Mouse (Mus musculus) lung, embryonic 14.5 days (tissue): ENCODE measurements at regions not wholly inside any gene's neighbourhood (a gene's known extent, or its start where the extent isn't known, plus 50 kb on each side); places are given as distances from the start of the nearest gene placed in this dataset.

Source experiments
- ATAC-seq: fragments of 200-750 bp; cut with Nextera tagmentation; 2 replicates; pipeline ENCODE4 v1.8.0; 2017; ENCODE audit warnings: mild to moderate bottlenecking, moderate TSS enrichment, moderate library complexity; ENCODE audit not compliant: insufficient read depth
- DNase-seq: peaks from one replicate; pipeline ENCODE4 v3.0.0-alpha.2; 2015
- H3K27ac ChIP-seq: fragments of 300-500 bp; sonication (generic); 2 replicates; pipeline ENCODE4 v1.5.1; 2014; ENCODE audit warnings: low read depth, mild to moderate bottlenecking, moderate library complexity
- H3K27me3 ChIP-seq: fragments of 300-500 bp; sonication (generic); 2 replicates; pipeline ENCODE4 v1.6.1; 2014; ENCODE audit warnings: low read length, control low read depth; ENCODE audit not compliant: insufficient read depth
- H3K36me3 ChIP-seq: fragments of 300-500 bp; sonication (generic); 2 replicates; pipeline ENCODE4 v1.6.1; 2014; ENCODE audit warnings: control low read depth; ENCODE audit not compliant: insufficient read depth
- H3K4me1 ChIP-seq: fragments of 300-500 bp; sonication (generic); 2 replicates; pipeline ENCODE4 v1.6.1; 2014; ENCODE audit warnings: antibody characterized with exemption, control low read depth; ENCODE audit not compliant: insufficient read depth
- H3K4me2 ChIP-seq: fragments of 300-500 bp; sonication (generic); 2 replicates; pipeline ENCODE4 v1.6.1; 2014; ENCODE audit warnings: mild to moderate bottlenecking
- H3K4me3 ChIP-seq: fragments of 300-500 bp; sonication (generic); 2 replicates; pipeline ENCODE4 v1.5.1; 2014; ENCODE audit warnings: low read depth, low read length
- H3K9ac ChIP-seq: fragments of 300-500 bp; sonication (generic); 2 replicates; pipeline ENCODE4 v1.6.1; 2014
- H3K9me3 ChIP-seq: fragments of 300-500 bp; sonication (generic); 2 replicates; pipeline ENCODE4 v1.6.1; 2016; ENCODE audit warnings: low read depth, low read length, control low read depth
- CTCF ChIP-seq: IDR thresholded peaks from 2 replicates; pipeline ENCODE4 v1.5.1; 2016; ENCODE audit warnings: antibody characterized with exemption, low read depth
- WGBS: fragments of 180-500 bp; shearing (Covaris S2); extraction: QIAGEN DNeasy Blood & Tissue Kit; methylation state at CpG from one replicate; pipeline ENCODE4 v1.1.7; 2014; 5-methylcytosine and 5-hydroxymethylcytosine counted together

DNA sequence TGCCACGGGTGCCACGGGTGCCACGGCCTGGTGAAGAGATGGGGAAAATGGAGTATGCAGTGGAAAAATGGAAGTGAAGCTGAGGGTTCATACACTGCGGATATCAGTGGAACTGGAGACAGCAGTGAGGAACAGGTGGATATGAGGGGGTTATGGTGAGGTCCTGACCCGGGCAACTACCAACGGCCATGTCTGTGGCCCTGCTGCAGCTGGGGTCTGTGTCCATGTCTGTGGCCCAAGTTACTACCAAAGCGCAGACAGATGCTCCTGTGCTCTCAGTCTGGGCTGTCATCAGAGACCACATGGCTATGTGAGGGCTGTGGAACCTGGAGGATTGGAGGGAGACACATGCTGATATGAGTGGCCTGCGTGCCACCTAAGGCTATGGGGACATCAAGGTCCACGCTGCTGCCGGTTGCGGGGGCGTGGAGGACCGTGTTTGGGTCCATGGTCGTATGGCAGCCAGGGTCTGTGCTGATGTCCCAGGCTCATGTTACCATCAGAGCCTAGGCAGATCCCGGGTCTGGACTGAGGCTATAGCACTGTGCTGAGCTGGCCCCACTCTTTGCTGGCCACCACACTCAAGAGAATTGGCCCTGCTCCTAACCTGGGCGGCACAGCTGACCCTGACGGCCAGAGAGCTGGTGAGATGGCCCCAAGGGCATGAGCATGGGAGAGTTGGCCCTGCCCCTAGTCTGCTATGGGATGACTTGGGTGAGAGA, 128.6 kb downstream of the Map3k7 start:
- Histone ChIP-seq H3K27ac (no peak overlapping the region), H3K27me3 (no peaks in the 10 kb centered on the region), H3K4me2 (no peak overlapping the region), H3K9ac (no peak overlapping the region), H3K9me3 (no peaks in the 10 kb centered on the region), H3K36me3 (no peaks in the 10 kb centered on the region), H3K4me3 (no peak overlapping the region), H3K4me1 (no peaks in the 10 kb centered on the region)
- DNase-seq (no peak), ATAC-seq (no peak)
- 90% methylated on average over 17 of the region's 17 CpGs for WGBS
- TF ChIP-seq CTCF, result no peak

DNA sequence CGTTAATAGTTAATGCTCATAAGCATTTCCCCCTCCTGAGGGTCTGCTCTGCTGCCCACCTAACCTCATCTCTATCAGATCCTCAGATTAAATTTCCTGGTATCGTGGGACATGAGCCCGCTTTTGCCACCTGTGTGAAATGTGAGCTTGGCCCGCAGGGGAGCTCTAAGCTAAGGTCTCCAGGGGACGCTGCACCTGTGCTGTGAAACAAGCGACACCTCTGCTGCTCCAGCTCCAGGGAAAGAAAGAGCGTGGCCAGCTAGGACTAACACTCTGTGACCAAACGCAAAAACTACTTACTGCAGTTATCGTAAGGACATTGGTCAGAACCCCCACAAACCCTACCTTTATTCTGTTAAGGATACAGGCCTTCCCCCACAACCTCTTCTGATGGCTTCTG, 134.3 kb downstream of the Map3k7 start:
- 0 out of 2 replicates have a peak, but pooled peaks have one; percentile 6 for TF ChIP-seq CTCF
- Histone ChIP-seq H3K9ac (no peak overlapping the region), H3K4me1 (peaks cover 6% of the 10 kb centered on the region; the same call in 1 of the 2 replicates), H3K4me3 (no peak overlapping the region), H3K27me3 (no peaks in the 10 kb centered on the region), H3K4me2 (no peak overlapping the region), H3K27ac (no peak overlapping the region), H3K9me3 (no peaks in the 10 kb centered on the region), H3K36me3 (no peaks in the 10 kb centered on the region)
- ATAC-seq, result no peak
- DNase-seq, result no peak
- 56% methylated on average over 9 of the region's 9 CpGs for WGBS

DNA sequence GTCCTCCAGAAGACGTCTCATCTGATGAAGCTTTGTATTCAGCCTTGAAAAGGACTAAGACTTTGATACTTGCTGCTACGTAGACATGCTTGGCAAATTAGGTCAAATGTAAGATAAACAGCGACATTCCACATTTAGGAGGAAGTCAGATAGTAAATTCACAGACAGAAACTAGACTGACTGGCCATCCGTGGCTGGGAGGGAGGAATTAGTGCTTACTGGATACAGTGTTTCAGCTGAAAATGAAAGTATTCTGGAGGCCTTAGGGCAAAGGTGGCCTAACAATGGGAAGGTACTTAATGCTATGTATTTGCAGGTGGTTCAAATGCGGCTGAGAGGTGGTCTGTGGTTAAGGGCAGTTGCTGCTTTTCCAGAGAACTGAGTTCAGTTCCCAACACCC, 137.1 kb downstream of the Map3k7 start:
- Histone ChIP-seq H3K27me3 (no peaks in the 10 kb centered on the region), H3K4me1 (peaks cover 6% of the 10 kb centered on the region; the same call in 1 of the 2 replicates), H3K9ac (no peak overlapping the region), H3K36me3 (no peaks in the 10 kb centered on the region), H3K27ac (no peak overlapping the region), H3K4me3 (no peak overlapping the region), H3K4me2 (no peak overlapping the region), H3K9me3 (no peaks in the 10 kb centered on the region)
- ATAC-seq (no peak), DNase-seq (peak; percentile 27)
- no peak for TF ChIP-seq CTCF
- 28% methylated on average over 5 of the region's 5 CpGs for WGBS

DNA sequence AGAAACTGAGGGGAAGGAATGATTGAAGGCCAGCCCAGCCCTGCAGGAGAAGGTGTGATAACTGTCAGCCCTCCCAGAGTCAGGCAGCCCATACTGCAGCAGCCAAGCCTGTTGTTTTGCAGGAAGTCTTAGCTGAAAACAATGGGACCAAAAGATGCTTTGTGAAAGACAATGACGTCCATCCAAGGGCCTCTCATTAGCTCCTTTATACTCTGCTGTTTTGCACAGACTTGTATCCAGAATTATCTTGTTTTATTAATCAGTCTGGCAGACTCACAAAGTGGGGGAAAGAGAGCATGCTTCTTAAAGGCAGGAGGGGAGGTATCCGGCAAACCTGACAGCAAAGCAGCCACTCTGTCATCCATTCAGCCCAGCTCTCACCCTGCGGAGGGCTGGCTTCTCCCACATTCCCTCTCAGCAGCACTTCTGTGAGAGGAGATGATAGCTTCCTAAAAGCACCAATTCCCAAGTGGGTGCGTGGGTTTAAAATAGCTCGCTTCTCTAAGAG, 131.9 kb upstream of the Bach2 start:
- DNase-seq, result no peak
- no peak overlapping the region for H3K9ac ChIP-seq
- H3K4me3 ChIP-seq, result no peak overlapping the region
- H3K9me3 ChIP-seq, result no peaks in the 10 kb centered on the region
- no peaks in the 10 kb centered on the region for H3K27me3 ChIP-seq
- WGBS, result 25% methylated on average over 5 of the region's 5 CpGs
- ATAC-seq, result no peak
- no peak for TF ChIP-seq CTCF
- no peak overlapping the region for H3K4me2 ChIP-seq
- H3K36me3 ChIP-seq, result no peaks in the 10 kb centered on the region
- H3K4me1 ChIP-seq, result no peaks in the 10 kb centered on the region
- no peak overlapping the region for H3K27ac ChIP-seq

DNA sequence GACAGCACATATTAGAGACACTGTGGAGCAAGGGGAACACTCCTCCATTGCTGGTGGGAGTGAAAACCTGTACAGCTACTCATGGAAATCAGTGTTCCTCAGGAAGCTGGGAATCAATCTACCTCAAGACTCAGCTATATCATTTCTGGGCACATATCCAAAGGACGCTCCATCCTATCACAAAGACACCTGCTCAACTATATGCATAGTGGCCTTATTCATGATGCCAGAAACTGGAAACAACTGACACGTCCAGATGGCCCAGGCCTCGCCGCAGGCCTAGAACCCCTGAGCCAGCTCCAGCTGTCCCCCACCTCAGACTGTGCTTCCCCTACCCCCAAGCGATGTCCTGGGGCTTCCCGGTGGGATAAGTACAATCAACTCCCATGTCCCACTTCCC, 116.3 kb upstream of the Bach2 start:
- H3K4me3 ChIP-seq, result no peak overlapping the region
- no peaks in the 10 kb centered on the region for H3K27me3 ChIP-seq
- no peaks in the 10 kb centered on the region for H3K9me3 ChIP-seq
- no peaks in the 10 kb centered on the region for H3K36me3 ChIP-seq
- no peak overlapping the region for H3K4me2 ChIP-seq
- no peak overlapping the region for H3K9ac ChIP-seq
- H3K4me1 ChIP-seq, result no peaks in the 10 kb centered on the region
- DNase-seq (no peak), ATAC-seq (no peak)
- no peak for TF ChIP-seq CTCF
- 84% methylated on average over 6 of the region's 6 CpGs for WGBS
- no peak overlapping the region for H3K27ac ChIP-seq

DNA sequence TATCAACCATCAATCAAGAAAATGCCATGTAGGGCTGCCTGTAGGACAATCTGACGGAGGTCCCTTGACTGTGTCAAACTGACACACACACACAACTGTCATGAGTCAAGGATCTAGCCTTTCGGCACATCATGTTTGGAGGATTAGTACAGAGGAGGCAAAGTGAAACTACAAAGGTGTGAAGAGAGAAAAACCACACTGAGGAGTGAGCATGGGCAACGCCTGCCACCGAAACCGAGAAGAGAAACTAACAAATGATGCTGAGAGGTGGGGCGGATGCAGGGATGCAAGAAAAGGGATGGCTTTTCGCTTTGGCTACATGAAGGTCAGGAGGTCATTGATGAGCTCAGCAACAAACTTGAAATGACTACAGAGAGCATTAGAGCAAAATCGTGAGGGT, 111.8 kb upstream of the Bach2 start:
- TF ChIP-seq CTCF, result no peak
- Histone ChIP-seq H3K9me3 (no peaks in the 10 kb centered on the region), H3K4me3 (no peak overlapping the region), H3K4me1 (no peaks in the 10 kb centered on the region), H3K36me3 (no peaks in the 10 kb centered on the region), H3K27me3 (no peaks in the 10 kb centered on the region), H3K27ac (no peak overlapping the region), H3K4me2 (no peak overlapping the region), H3K9ac (no peak overlapping the region)
- 72% methylated on average over 8 of the region's 8 CpGs for WGBS
- ATAC-seq (no peak), DNase-seq (no peak)

DNA sequence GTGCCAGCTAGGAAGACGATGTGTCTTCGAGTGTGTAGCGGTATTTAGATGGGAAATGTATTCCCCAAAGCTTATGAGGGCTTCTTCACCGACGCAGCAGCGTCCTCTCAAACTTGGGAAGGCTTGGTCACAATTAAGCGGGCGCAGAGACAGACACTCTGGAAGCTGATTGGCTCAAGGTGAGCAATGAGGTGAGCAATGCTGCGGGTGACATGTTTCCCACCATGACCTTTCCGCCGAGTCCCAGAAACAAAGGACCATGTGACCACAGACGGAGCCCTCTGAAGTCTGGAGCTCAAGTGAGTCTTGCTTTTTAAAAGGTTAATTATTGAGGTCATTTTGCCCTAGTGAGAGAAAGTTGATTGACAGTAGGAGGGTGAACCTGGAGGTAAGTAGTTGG, 108.0 kb upstream of the Bach2 start:
- no peak for TF ChIP-seq CTCF
- Histone ChIP-seq H3K9ac (no peak overlapping the region), H3K4me1 (no peaks in the 10 kb centered on the region), H3K27ac (no peak overlapping the region), H3K27me3 (no peaks in the 10 kb centered on the region), H3K4me3 (no peak overlapping the region), H3K4me2 (no peak overlapping the region), H3K9me3 (no peaks in the 10 kb centered on the region), H3K36me3 (no peaks in the 10 kb centered on the region)
- WGBS, result 58% methylated on average over 12 of the region's 12 CpGs
- ATAC-seq, result no peak
- DNase-seq, result no peak
